Mouse (Mus musculus) lung, postnatal 0 days (tissue): Measurements from ENCODE around the gene Card6. TPM values are rescaled to one million over a fixed set of nuclear protein-coding genes. Genes with fewer than 3 reads are reported as not detected.

Experiments
- ATAC-seq: fragments of 200-750 bp; cut with Nextera tagmentation; 2 replicates; pipeline ENCODE4 v1.8.0; 2017; ENCODE audit warnings: moderate library complexity
- DNase-seq: peaks from one replicate; pipeline ENCODE4 v3.0.0-alpha.2; 2016; ENCODE audit warnings: low spot score
- H3K27ac ChIP-seq: fragments of 300-500 bp; sonication (generic); 2 replicates; pipeline ENCODE4 v1.5.1; 2014; ENCODE audit warnings: antibody characterized with exemption, mild to moderate bottlenecking, low read length, mixed read lengths
- H3K27me3 ChIP-seq: fragments of 300-500 bp; sonication (generic); replicated peaks from 2 replicates; pipeline ENCODE4 v1.6.1; 2014; ENCODE audit warnings: low read length, mixed read lengths; ENCODE audit not compliant: insufficient read depth
- H3K36me3 ChIP-seq: fragments of 300-500 bp; sonication (generic); 2 replicates; pipeline ENCODE4 v1.6.1; 2014; ENCODE audit warnings: low read length, mixed read lengths; ENCODE audit not compliant: insufficient read depth
- H3K4me1 ChIP-seq: fragments of 300-500 bp; sonication (generic); 2 replicates; pipeline ENCODE4 v1.6.1; 2014; ENCODE audit warnings: antibody characterized with exemption, low read depth, low read length, mixed read lengths; ENCODE audit not compliant: insufficient read depth
- H3K4me2 ChIP-seq: fragments of 300-500 bp; sonication (generic); replicated peaks from 2 replicates; pipeline ENCODE4 v1.6.1; 2014; ENCODE audit warnings: low read depth, mild to moderate bottlenecking, low read length, moderate library complexity, mixed read lengths
- H3K4me3 ChIP-seq: fragments of 300-500 bp; sonication (generic); 2 replicates; pipeline ENCODE4 v1.5.1; 2014; ENCODE audit warnings: low read depth, low read length
- H3K9ac ChIP-seq: fragments of 300-500 bp; sonication (generic); replicated peaks from 2 replicates; pipeline ENCODE4 v1.6.1; 2014; ENCODE audit warnings: low read depth, mild to moderate bottlenecking
- H3K9me3 ChIP-seq: fragments of 300-500 bp; sonication (generic); 2 replicates; pipeline ENCODE4 v1.6.1; 2016; ENCODE audit warnings: low read length, mixed read lengths
- CTCF ChIP-seq: IDR thresholded peaks from 2 replicates; pipeline ENCODE4 v1.5.1; 2016; ENCODE audit warnings: antibody characterized with exemption, mild to moderate bottlenecking
- EP300 ChIP-seq: IDR thresholded peaks from 2 replicates; pipeline ENCODE4 v1.6.1; 2016; ENCODE audit warnings: antibody characterized with exemption, mild to moderate bottlenecking, control low read depth
- WGBS: fragments of 180-500 bp; shearing (Covaris S2); extraction: QIAGEN DNeasy Blood & Tissue Kit; methylation state at CpG from one replicate; pipeline ENCODE4 v1.1.7; 2014; 5-methylcytosine and 5-hydroxymethylcytosine counted together
- polyA plus RNA-seq: library from polyadenylated mRNA; unstranded; fragments of >200 nt; fragmentation: Nextera tagmentation; extraction: Ambion mirVana; gene quantifications from 2 replicates; pipeline ENCODE4 v1.2.1, GENCODE M21; 2015

Card6 gene
- 2.1 and 2.7 TPM in 2 replicates for polyA plus RNA-seq

DNA sequence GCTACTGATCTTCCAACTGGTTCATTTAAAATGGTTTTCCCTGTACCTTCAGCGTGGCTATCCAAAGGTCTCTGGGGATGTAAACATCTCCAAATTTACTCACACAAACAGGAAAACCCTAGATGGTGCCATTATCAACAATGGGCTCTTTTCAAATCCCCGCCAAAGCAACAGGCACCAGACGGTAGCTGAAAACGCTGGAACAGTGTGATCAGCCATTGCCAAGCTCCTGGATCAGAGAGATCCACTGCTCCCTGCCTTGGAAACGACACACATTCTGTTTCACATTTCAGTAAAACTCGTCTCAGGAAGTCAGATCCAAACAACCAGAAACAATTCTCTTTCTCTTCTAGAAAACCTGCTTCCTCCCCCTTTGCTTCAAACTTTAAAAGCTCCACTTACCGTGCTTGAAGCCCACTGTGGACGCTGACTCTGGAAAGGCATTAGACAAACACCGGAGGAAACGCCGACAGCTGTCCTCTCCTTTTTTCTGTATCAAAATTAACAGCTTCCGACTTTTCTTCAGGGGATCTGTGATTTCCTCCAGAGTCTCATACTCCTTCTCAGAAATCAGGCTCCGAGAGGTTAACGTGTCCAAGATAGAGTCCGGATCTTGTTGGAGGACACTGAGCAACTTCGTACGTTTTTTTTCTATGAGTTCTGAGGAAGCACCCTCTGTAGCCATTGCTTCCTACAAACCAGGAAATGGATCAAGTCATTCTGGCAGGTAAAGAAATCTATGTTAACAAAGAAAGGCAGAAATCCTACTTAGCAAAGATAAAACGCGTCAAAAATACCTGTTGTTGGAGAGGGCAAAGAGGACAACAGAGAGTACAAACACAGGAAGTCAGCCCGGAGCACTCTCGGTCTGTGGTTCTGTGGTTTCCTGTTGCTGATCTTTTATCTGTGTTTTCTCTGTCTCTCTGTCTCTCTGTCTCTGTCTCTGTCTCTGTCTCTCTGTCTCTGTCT lies at the start of gene Card6:
Gene Card6 (minus strand): TSS at position 854 of the 969 bp plus-strand sequence.
- TF ChIP-seq EP300 (no peak), CTCF (no peak)
- peak within 1 kb of the TSS; percentile 81 for H3K27ac ChIP-seq
- no peaks in the 10 kb centered on the region for H3K4me1 ChIP-seq
- no peaks in the 10 kb centered on the region for H3K36me3 ChIP-seq
- peak within 1 kb of the TSS; percentile 47 for H3K4me2 ChIP-seq
- no peaks in the 10 kb centered on the region for H3K9me3 ChIP-seq
- DNase-seq (peak; percentile 24), ATAC-seq (peak; percentile 41; the same call in 1 of the 2 replicates)
- peak within 1 kb of the TSS; percentile 42 for H3K9ac ChIP-seq
- H3K4me3 ChIP-seq, result peak within 1 kb of the TSS; percentile 52
- WGBS, result 20% methylated on average over 21 of the region's 21 CpGs
- H3K27me3 ChIP-seq, result no peaks in the 10 kb centered on the region

DNA sequence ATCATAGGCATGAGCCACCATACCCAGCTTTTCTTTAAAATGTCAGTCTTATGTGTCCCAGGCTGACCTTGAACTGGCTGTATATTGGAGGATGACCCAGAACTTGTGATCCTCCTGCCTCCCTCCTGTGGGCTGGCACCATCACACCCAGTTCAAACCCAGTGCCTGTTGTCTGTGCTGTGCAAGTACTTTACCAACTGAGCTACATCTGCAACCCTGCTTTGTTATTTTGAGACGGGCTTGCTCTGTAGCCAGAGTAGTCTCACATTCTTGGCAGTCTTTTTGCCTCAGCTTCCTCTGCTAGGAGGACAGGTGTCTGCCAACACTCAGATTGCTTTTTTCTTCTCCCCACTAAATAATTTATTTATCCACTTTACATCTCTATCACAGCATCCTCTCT lies 49.0 kb upstream of the Card6 start:
- ATAC-seq (no peak), DNase-seq (no peak)
- Histone ChIP-seq H3K27ac (no peak overlapping the region), H3K4me2 (no peak overlapping the region), H3K4me1 (peaks cover 6% of the 10 kb centered on the region; the same call in 1 of the 2 replicates), H3K4me3 (no peak overlapping the region), H3K36me3 (no peaks in the 10 kb centered on the region), H3K9ac (no peak overlapping the region), H3K27me3 (no peaks in the 10 kb centered on the region), H3K9me3 (no peaks in the 10 kb centered on the region)
- TF ChIP-seq EP300, result no peak
- 64% methylated on average over 1 of the region's 1 CpGs for WGBS

DNA sequence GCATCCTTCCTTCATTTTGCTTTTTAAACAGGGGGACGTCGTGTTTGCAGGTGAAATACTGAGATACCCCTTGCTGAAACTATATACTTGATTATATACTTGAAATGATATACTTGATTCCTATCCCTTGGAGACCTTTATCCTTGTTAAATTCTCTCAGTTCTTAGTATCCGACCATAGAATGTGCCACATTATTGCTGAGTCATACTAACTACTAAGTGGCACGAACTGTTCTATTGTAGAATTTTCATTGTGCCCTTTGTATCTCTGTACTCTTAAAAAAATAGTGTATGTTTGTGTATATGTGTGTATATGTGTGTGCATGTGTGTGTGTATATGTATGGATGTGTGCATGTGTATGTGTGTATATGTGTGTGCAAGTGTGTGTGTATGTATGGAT lies 48.0 kb upstream of the Card6 start:
- Histone ChIP-seq H3K9me3 (no peaks in the 10 kb centered on the region), H3K4me2 (no peak overlapping the region), H3K27me3 (no peaks in the 10 kb centered on the region), H3K4me3 (no peak overlapping the region), H3K9ac (no peak overlapping the region), H3K27ac (no peak overlapping the region), H3K4me1 (peaks cover 6% of the 10 kb centered on the region; the same call in 1 of the 2 replicates), H3K36me3 (no peaks in the 10 kb centered on the region)
- no peak for ATAC-seq
- TF ChIP-seq CTCF, result no peak
- TF ChIP-seq EP300, result no peak
- DNase-seq, result no peak
- WGBS, result 81% methylated on average over 4 of the region's 4 CpGs

DNA sequence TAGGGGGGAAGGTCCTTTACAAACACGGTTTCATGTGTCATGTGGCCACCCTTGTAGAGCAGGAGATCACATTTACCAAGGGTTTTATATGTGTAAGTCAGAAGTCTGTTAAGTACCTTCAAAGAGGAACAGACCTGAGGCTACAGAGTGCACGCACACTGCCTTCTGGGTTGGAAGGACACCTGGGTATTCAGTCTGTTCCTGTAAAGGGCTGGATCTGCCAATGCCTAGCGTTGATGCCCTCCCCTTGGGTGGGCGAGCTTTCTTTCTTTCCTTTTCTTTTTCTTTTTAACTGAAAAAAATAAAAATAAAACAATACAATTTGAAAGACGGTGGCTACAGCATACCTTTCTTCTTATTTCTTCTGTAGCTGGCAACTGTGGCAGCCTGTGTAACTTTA lies 46.8 kb upstream of the Card6 start:
- H3K9me3 ChIP-seq, result no peaks in the 10 kb centered on the region
- no peak for DNase-seq
- 62% methylated on average over 5 of the region's 5 CpGs for WGBS
- no peak overlapping the region for H3K9ac ChIP-seq
- ATAC-seq, result no peak
- no peak overlapping the region for H3K4me2 ChIP-seq
- H3K27ac ChIP-seq, result 0 out of 2 replicates have a peak overlapping the region, but pooled peaks have one; percentile 14
- no peaks in the 10 kb centered on the region for H3K36me3 ChIP-seq
- no peak overlapping the region for H3K4me3 ChIP-seq
- no peak for TF ChIP-seq CTCF
- peaks cover 6% of the 10 kb centered on the region; the same call in 1 of the 2 replicates for H3K4me1 ChIP-seq
- H3K27me3 ChIP-seq, result no peaks in the 10 kb centered on the region

DNA sequence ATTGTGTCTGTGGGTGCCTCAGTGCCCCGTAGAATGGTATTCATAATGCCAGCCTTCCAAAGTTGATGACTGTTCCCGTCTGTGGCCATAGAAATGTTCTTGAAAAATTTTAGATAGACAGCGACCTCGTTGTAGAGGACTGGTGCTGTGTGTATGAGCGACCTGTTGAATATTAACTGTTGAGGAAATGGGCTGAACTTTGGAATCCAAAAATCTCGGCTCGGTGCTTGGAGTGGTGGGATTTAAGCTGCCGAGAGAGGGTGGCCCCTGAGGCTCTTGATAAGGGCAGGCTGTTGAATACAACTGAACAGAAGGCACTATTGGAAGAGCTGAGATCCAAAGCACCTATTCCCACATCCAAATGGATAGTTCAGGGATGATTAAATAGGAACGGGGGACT lies 46.3 kb upstream of the Card6 start:
- ATAC-seq (no peak), DNase-seq (no peak)
- peaks cover 6% of the 10 kb centered on the region; the same call in 1 of the 2 replicates for H3K4me1 ChIP-seq
- TF ChIP-seq CTCF (no peak), EP300 (no peak)
- no peak overlapping the region for H3K4me3 ChIP-seq
- H3K9me3 ChIP-seq, result no peaks in the 10 kb centered on the region
- 43% methylated on average over 9 of the region's 9 CpGs for WGBS
- H3K27me3 ChIP-seq, result no peaks in the 10 kb centered on the region
- H3K36me3 ChIP-seq, result no peaks in the 10 kb centered on the region
- no peak overlapping the region for H3K4me2 ChIP-seq
- no peak overlapping the region for H3K9ac ChIP-seq
- 0 out of 2 replicates have a peak overlapping the region, but pooled peaks have one; percentile 14 for H3K27ac ChIP-seq

DNA sequence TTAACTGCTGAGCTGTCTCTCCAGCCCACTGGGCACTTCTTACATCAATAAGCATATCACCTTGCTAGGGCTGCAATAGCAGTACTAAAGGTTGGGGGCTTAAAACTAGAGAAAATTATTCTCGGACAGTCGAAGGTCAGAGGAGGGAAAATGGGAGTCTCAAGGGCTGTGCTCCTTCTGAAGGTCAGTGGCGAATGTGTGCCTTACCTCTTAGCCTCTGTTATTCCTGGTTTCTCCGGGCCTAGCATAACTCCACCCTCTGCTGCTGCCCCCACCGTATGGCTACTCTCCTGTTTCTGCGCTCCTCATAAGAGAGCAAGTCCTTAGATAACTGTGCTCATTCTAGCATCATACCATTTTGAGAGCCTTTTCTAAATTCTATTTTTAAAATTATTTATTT lies 43.8 kb upstream of the Card6 start:
- Histone ChIP-seq H3K4me1 (peaks cover 6% of the 10 kb centered on the region; the same call in 1 of the 2 replicates), H3K9me3 (no peaks in the 10 kb centered on the region), H3K36me3 (no peaks in the 10 kb centered on the region), H3K27me3 (no peaks in the 10 kb centered on the region), H3K27ac (no peak overlapping the region), H3K9ac (no peak overlapping the region), H3K4me3 (no peak overlapping the region), H3K4me2 (no peak overlapping the region)
- no peak for ATAC-seq
- no peak for DNase-seq
- WGBS, result 89% methylated on average over 6 of the region's 6 CpGs
- TF ChIP-seq EP300 (no peak), CTCF (no peak)
